Mouse (Mus musculus) embryonic facial prominence, embryonic 11.5 days (tissue): Measurements from ENCODE around the gene Scube2. TPM values are rescaled to one million over a fixed set of nuclear protein-coding genes. Genes with fewer than 3 reads are reported as not detected.

Experiments
- ATAC-seq: fragments of 200-750 bp; cut with Nextera tagmentation; replicated peaks from 2 replicates; pipeline ENCODE4 v1.8.0; 2017; ENCODE audit warnings: low read depth; ENCODE audit not compliant: insufficient number of reproducible peaks, low FRiP score, low TSS enrichment
- DNase-seq: peaks from one replicate; pipeline ENCODE4 v3.0.0-alpha.2; 2015; ENCODE audit warnings: low spot score
- H3K27ac ChIP-seq: fragments of 300-500 bp; sonication (generic); replicated peaks from 2 replicates; pipeline ENCODE4 v1.5.1; 2014; ENCODE audit warnings: mild to moderate bottlenecking, low read depth, low read length, control low read depth
- H3K27me3 ChIP-seq: fragments of 300-500 bp; sonication (generic); 2 replicates; pipeline ENCODE4 v1.6.1; 2014; ENCODE audit warnings: mild to moderate bottlenecking, low read length, moderate library complexity, mixed read lengths; ENCODE audit not compliant: control insufficient read depth, insufficient read depth
- H3K36me3 ChIP-seq: fragments of 300-500 bp; sonication (generic); replicated peaks from 2 replicates; pipeline ENCODE4 v1.6.1; 2014; ENCODE audit warnings: low read depth, mild to moderate bottlenecking, low read length, moderate library complexity, mixed read lengths; ENCODE audit not compliant: control insufficient read depth, insufficient read depth
- H3K4me1 ChIP-seq: fragments of 300-500 bp; sonication (generic); 2 replicates; pipeline ENCODE4 v1.6.1; 2014; ENCODE audit warnings: low read length, mixed read lengths; ENCODE audit not compliant: control insufficient read depth, insufficient read depth
- H3K4me2 ChIP-seq: fragments of 300-500 bp; sonication (generic); 2 replicates; pipeline ENCODE4 v1.6.1; 2014; ENCODE audit warnings: low read depth, mild to moderate bottlenecking, control low read depth, low read length, moderate library complexity
- H3K4me3 ChIP-seq: fragments of 300-500 bp; sonication (generic); 2 replicates; pipeline ENCODE4 v1.5.1; 2014; ENCODE audit warnings: low read depth, low read length, control low read depth
- H3K9ac ChIP-seq: fragments of 300-500 bp; sonication (generic); replicated peaks from 2 replicates; pipeline ENCODE4 v1.6.1; 2014; ENCODE audit warnings: mild to moderate bottlenecking, control low read depth, low read length
- H3K9me3 ChIP-seq: fragments of 300-500 bp; sonication (generic); replicated peaks from 2 replicates; pipeline ENCODE4 v1.6.1; 2016; ENCODE audit warnings: mild to moderate bottlenecking, low read length, inconsistent platforms, mixed read lengths; ENCODE audit not compliant: control insufficient read depth
- WGBS: fragments of 180-500 bp; shearing (Covaris S2); extraction: QIAGEN DNeasy Blood & Tissue Kit; methylation state at CpG from one replicate; pipeline ENCODE4 v1.1.7; 2014; 5-methylcytosine and 5-hydroxymethylcytosine counted together
- polyA plus RNA-seq: library from polyadenylated mRNA; unstranded; fragments of >200 nt; fragmentation: Nextera tagmentation; extraction: Ambion mirVana; gene quantifications from 2 replicates; pipeline ENCODE4 v1.2.1, GENCODE M21; 2014

Gene Scube2
- polyA plus RNA-seq, 1 experiment from 2014 or later, result 0.28 TPM

- Histone ChIP-seq H3K4me1 (no peaks in the 10 kb centered on the region), H3K27me3 (no peaks in the 10 kb centered on the region), H3K27ac (no peak overlapping the region), H3K36me3 (no peaks in the 10 kb centered on the region), H3K9ac (no peak overlapping the region), H3K4me2 (no peak overlapping the region), H3K4me3 (no peak overlapping the region), H3K9me3 (no peaks in the 10 kb centered on the region)
- ATAC-seq (no peak), DNase-seq (no peak)
- 92% methylated on average over 1 of the region's 1 CpGs for WGBS
These were observed 20.8 kb upstream of the Scube2 start for GRCm38 (mm10) chr7:109886249-109886648.

DNA sequence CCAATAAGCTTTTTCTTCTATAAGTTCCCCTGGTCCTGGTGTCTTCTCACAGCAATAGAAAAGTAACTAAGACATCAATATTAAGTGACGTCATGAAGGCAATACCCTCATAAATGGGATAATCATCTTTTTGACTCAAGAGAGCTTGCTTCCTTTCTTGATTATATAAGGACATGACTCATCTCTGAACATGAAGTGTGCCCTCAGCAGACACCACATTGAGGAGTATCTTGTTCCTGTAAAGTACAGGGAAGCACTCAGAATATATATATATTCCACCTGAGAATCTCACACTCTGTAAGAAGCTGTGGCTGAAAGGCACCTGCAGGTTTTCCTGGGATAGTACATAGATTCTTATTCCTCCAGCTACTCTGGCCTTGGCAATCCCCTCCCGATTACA, 17.1 kb upstream of the Scube2 start:
- Histone ChIP-seq H3K4me2 (no peak overlapping the region), H3K4me1 (no peaks in the 10 kb centered on the region), H3K9ac (no peak overlapping the region), H3K36me3 (no peaks in the 10 kb centered on the region), H3K4me3 (no peak overlapping the region), H3K9me3 (no peaks in the 10 kb centered on the region), H3K27me3 (no peaks in the 10 kb centered on the region), H3K27ac (no peak overlapping the region)
- WGBS, result 94% methylated on average over 2 of the region's 2 CpGs
- no peak for DNase-seq
- ATAC-seq, result no peak

DNA sequence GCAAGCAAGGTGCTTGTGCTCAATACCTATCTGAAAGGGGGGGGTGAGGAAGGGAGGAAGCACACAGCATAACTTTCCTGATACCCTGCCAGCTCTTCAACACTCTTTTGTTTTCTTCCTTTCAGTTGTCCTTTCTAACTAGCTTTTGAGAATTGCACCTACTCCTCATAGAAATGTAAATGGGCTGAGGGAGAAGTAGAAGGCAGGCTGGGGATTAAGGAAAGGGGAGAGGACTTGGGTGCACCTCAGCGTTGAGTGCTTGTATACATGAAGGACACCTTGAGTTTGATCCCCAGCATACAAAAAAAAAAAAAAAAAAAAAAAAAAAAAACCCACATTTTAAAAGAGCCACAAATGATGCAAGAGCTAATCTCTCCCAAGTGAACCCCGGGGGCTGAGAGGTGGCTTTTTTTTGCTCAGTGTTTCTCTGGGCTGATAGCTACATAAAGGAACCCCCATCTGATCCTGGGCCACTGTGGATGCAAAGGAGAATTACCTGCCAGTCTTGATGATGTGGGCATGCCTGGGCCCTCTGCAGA, 16.2 kb upstream of the Scube2 start:
- Histone ChIP-seq H3K4me2 (no peak overlapping the region), H3K4me1 (no peaks in the 10 kb centered on the region), H3K27me3 (no peaks in the 10 kb centered on the region), H3K9ac (no peak overlapping the region), H3K27ac (no peak overlapping the region), H3K4me3 (no peak overlapping the region), H3K9me3 (no peaks in the 10 kb centered on the region), H3K36me3 (no peaks in the 10 kb centered on the region)
- 43% methylated on average over 2 of the region's 2 CpGs for WGBS
- ATAC-seq (no peak), DNase-seq (no peak)

- Histone ChIP-seq H3K4me2 (no peak overlapping the region), H3K27ac (no peak overlapping the region), H3K4me3 (no peak overlapping the region), H3K9ac (no peak overlapping the region), H3K36me3 (no peaks in the 10 kb centered on the region), H3K9me3 (no peaks in the 10 kb centered on the region), H3K4me1 (no peaks in the 10 kb centered on the region), H3K27me3 (no peaks in the 10 kb centered on the region)
- no peak for ATAC-seq
- WGBS, result 55% methylated on average over 12 of the region's 12 CpGs
- DNase-seq, result no peak
These were observed 13.7 kb upstream of the Scube2 start for GRCm38 (mm10) chr7:109879158-109879557.

DNA sequence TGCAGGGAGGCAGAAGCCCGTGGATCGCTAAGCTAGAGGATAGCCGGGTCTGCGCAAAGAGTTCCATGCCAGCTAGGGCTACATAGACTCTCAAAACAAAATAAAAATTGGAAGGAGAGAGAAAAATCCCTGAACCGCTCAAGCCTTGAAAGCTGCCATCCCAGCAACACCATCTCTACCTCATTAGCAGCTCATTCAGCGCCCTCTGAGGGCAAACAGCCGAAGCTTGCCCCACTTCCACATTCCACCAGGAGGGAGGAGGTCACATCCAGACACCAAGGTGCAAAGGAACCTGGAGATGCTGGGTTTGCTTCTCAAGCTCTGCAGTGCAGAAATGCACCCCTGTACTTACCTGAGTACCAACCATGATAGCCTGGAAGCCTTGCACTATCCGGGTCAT, 10.6 kb upstream of the Scube2 start:
- WGBS, result 72% methylated on average over 8 of the region's 8 CpGs
- ATAC-seq (no peak), DNase-seq (no peak)
- no peaks in the 10 kb centered on the region for H3K9me3 ChIP-seq
- no peak overlapping the region for H3K27ac ChIP-seq
- no peak overlapping the region for H3K4me3 ChIP-seq
- no peaks in the 10 kb centered on the region for H3K27me3 ChIP-seq
- H3K4me1 ChIP-seq, result no peaks in the 10 kb centered on the region
- H3K4me2 ChIP-seq, result no peak overlapping the region
- no peaks in the 10 kb centered on the region for H3K36me3 ChIP-seq
- no peak overlapping the region for H3K9ac ChIP-seq

DNA sequence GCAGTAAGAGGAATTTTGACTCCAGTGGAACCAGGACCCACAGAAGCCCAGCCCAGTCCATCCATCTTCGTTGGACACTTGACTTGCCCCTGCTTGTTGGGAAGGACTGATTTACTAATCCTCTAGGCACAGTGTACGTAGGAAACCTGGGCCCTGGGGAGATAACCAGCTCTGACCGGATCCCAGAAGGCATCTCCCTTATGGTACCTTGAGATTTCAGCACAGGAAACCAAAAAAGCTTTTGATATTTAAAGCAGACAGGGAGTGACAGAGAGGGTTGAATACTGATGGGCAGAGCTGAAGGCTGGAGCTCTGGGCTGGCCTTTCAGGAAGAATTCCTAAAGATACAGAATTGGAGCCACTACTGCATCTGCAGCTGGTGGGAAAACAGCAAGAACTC, 10.1 kb upstream of the Scube2 start:
- H3K27me3 ChIP-seq, result no peaks in the 10 kb centered on the region
- WGBS, result 60% methylated on average over 3 of the region's 3 CpGs
- DNase-seq (no peak), ATAC-seq (no peak)
- H3K9ac ChIP-seq, result no peak overlapping the region
- H3K9me3 ChIP-seq, result no peaks in the 10 kb centered on the region
- no peak overlapping the region for H3K4me2 ChIP-seq
- no peaks in the 10 kb centered on the region for H3K36me3 ChIP-seq
- no peaks in the 10 kb centered on the region for H3K4me1 ChIP-seq
- H3K4me3 ChIP-seq, result no peak overlapping the region
- no peak overlapping the region for H3K27ac ChIP-seq

GRCm38 (mm10) chr7:109875033-109875432, 9.6 kb upstream of the Scube2 start:
- DNase-seq (no peak), ATAC-seq (no peak)
- Histone ChIP-seq H3K9me3 (no peaks in the 10 kb centered on the region), H3K36me3 (no peaks in the 10 kb centered on the region), H3K4me3 (no peak overlapping the region), H3K4me2 (no peak overlapping the region), H3K9ac (no peak overlapping the region), H3K27ac (no peak overlapping the region), H3K4me1 (no peaks in the 10 kb centered on the region), H3K27me3 (no peaks in the 10 kb centered on the region)

GRCm38 (mm10) chr7:109873170-109873569, 7.7 kb upstream of the Scube2 start:
- Histone ChIP-seq H3K9ac (no peak overlapping the region), H3K9me3 (no peaks in the 10 kb centered on the region), H3K4me2 (no peak overlapping the region), H3K36me3 (no peaks in the 10 kb centered on the region), H3K4me1 (no peaks in the 10 kb centered on the region), H3K27me3 (no peaks in the 10 kb centered on the region), H3K4me3 (no peak overlapping the region), H3K27ac (no peak overlapping the region)
- 54% methylated on average over 5 of the region's 5 CpGs for WGBS
- ATAC-seq (no peak), DNase-seq (no peak)
